Mouse (Mus musculus) stomach, embryonic 16.5 days (tissue): ENCODE results near the gene Unc13a. TPM values are rescaled to one million over a fixed set of nuclear protein-coding genes. Genes with fewer than 3 reads are reported as not detected.

Experiments
- ATAC-seq: fragments of 200-750 bp; cut with Nextera tagmentation; 2 replicates; pipeline ENCODE4 v1.8.0; 2017; ENCODE audit warnings: moderate number of reproducible peaks, moderate TSS enrichment; ENCODE audit not compliant: insufficient read depth, low FRiP score
- H3K27ac ChIP-seq: fragments of 300-500 bp; sonication (generic); 2 replicates; pipeline ENCODE4 v1.5.1; 2014; ENCODE audit warnings: low read length
- H3K27me3 ChIP-seq: fragments of 300-500 bp; sonication (generic); 2 replicates; pipeline ENCODE4 v1.6.1; 2014; ENCODE audit warnings: low read length, control low read depth, mixed read lengths; ENCODE audit not compliant: control insufficient read depth, insufficient read depth
- H3K36me3 ChIP-seq: fragments of 300-500 bp; sonication (generic); 2 replicates; pipeline ENCODE4 v1.6.1; 2014; ENCODE audit warnings: low read length; ENCODE audit not compliant: control insufficient read depth, insufficient read depth
- H3K4me1 ChIP-seq: fragments of 300-500 bp; sonication (generic); 2 replicates; pipeline ENCODE4 v1.6.1; 2014; ENCODE audit warnings: low read length, control low read depth, mixed read lengths; ENCODE audit not compliant: control insufficient read depth, insufficient read depth
- H3K4me2 ChIP-seq: fragments of 300-500 bp; sonication (generic); 2 replicates; pipeline ENCODE4 v1.6.1; 2014; ENCODE audit warnings: low read depth, low read length, mixed read lengths
- H3K4me3 ChIP-seq: fragments of 300-500 bp; sonication (generic); replicated peaks from 2 replicates; pipeline ENCODE4 v1.5.1; 2014; ENCODE audit warnings: mild to moderate bottlenecking, low read length
- H3K9ac ChIP-seq: fragments of 300-500 bp; sonication (generic); 2 replicates; pipeline ENCODE4 v1.6.1; 2014; ENCODE audit warnings: low read length
- H3K9me3 ChIP-seq: fragments of 300-500 bp; sonication (generic); replicated peaks from 2 replicates; pipeline ENCODE4 v1.6.1; 2016; ENCODE audit warnings: low read length, control low read depth; ENCODE audit not compliant: control insufficient read depth
- WGBS: fragments of 180-500 bp; shearing (Covaris S2); extraction: QIAGEN DNeasy Blood & Tissue Kit; methylation state at CpG from one replicate; pipeline ENCODE4 v1.1.7; 2014; 5-methylcytosine and 5-hydroxymethylcytosine counted together
- polyA plus RNA-seq: library from polyadenylated mRNA; unstranded; fragments of >200 nt; fragmentation: Nextera tagmentation; extraction: Ambion mirVana; gene quantifications from 2 replicates; pipeline ENCODE4 v1.2.1, GENCODE M21; 2015

Unc13a gene
- polyA plus RNA-seq, 1 experiment from 2014 or later: 1.2 TPM

GRCm38 (mm10) chr8:71672168-71672735, 695 bp upstream of the Unc13a start:
- H3K4me3 ChIP-seq: peak overlapping the region; percentile 56
- WGBS: 63% methylated on average over 6 of the region's 6 CpGs
- H3K36me3 ChIP-seq: no peaks in the 10 kb centered on the region
- peak overlapping the region; percentile 98 for H3K4me2 ChIP-seq
- no peaks in the 10 kb centered on the region for H3K9me3 ChIP-seq
- H3K4me1 ChIP-seq: peaks cover 19% of the 10 kb centered on the region
- peak overlapping the region; percentile 67; the same call in 1 of the 2 replicates for H3K9ac ChIP-seq
- H3K27me3 ChIP-seq: peaks cover 14% of the 10 kb centered on the region
- H3K27ac ChIP-seq: no peak overlapping the region
- ATAC-seq: no peak

- Histone ChIP-seq H3K27ac (no peak overlapping the region), H3K9me3 (no peaks in the 10 kb centered on the region), H3K36me3 (no peaks in the 10 kb centered on the region), H3K9ac (peak overlapping the region; percentile 46), H3K4me3 (peak overlapping the region; percentile 56), H3K4me2 (peak overlapping the region; percentile 98), H3K27me3 (peaks cover 14% of the 10 kb centered on the region), H3K4me1 (peaks cover 22% of the 10 kb centered on the region)
- peak; percentile 12; the same call in 1 of the 2 replicates for ATAC-seq
- under 1% methylated on average over 59 of the region's 64 CpGs for WGBS
Measured at GRCm38 (mm10) chr8:71670621-71671548, 672 bp downstream of the Unc13a start.

GRCm38 (mm10) chr8:71670198-71670597, 1.4 kb downstream of the Unc13a start:
- Histone ChIP-seq H3K27me3 (peaks cover 14% of the 10 kb centered on the region), H3K4me1 (peaks cover 27% of the 10 kb centered on the region), H3K36me3 (no peaks in the 10 kb centered on the region), H3K4me3 (peak overlapping the region; percentile 56), H3K9me3 (no peaks in the 10 kb centered on the region), H3K27ac (no peak overlapping the region), H3K4me2 (peak overlapping the region; percentile 98), H3K9ac (peak overlapping the region; percentile 46)
- WGBS: 15% methylated on average over 12 of the region's 12 CpGs
- no peak for ATAC-seq

DNA sequence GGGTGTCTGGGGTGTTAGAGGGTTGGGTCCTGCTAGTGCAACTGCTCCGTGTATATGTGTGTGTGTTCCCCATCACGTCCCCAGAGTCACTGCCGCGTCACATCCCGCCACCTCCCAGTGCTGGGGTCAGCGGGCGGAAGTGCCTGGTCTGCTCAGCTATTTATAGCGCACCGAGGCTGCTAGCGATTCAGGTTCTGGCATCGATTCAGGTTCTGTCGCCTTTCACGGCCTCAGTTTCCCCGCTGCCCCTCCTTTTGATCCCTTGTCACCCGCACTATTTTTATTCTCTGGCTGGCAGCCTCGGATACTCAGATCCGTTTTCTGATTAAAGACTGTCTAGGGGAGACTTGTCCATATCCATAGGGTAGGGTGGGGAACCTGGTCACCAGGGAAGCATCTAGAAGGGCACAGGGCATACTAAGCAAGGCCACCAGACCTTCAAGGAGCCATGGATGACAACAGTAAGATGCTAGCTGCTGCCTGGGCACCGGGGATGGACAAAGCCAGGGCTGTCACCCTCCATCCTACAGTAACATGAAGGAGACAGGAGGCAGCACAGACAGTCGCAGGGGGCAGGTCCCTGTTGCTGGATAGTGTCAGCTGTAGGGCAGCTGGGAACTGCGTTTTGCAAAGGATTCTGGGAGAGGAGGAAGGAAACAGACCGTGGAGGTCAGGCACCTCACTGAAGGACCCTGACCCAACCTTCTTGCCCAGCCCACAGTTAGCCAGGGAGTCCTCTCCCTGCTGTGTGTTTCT, 3.2 kb downstream of the Unc13a start:
- peaks cover 14% of the 10 kb centered on the region for H3K27me3 ChIP-seq
- ATAC-seq: no peak; the same call in 1 of the 2 replicates
- peaks cover 27% of the 10 kb centered on the region for H3K4me1 ChIP-seq
- no peaks in the 10 kb centered on the region for H3K9me3 ChIP-seq
- H3K27ac ChIP-seq: no peak overlapping the region
- H3K4me3 ChIP-seq: 0 out of 2 replicates have a peak overlapping the region, but pooled peaks have one; percentile 15
- no peak overlapping the region; the same call in 1 of the 2 replicates for H3K9ac ChIP-seq
- 1% methylated on average over 21 of the region's 21 CpGs for WGBS
- peak overlapping the region; percentile 50 for H3K4me2 ChIP-seq
- no peaks in the 10 kb centered on the region for H3K36me3 ChIP-seq

DNA sequence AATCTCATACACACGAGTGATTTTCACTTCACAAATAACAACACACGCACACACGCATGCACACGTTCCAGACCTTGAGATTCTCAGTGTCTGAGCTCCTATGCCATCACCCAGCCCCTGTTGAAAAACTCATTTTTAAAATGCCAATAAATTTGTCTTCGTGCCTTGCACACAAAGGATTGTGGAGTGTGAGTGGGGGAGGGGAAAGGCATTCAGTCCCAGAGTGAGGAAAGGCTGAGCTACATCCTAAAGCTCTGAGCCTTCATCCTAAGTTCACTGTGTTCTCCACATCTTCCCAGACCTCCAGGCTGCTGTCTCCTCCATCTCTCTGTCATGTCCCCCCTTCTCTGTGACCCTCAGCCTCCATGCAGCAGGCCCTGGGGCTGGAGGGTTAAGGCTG, 4.3 kb downstream of the Unc13a start:
- Histone ChIP-seq H3K27me3 (peaks cover 12% of the 10 kb centered on the region), H3K4me2 (no peak overlapping the region), H3K9ac (peak overlapping the region; percentile 35), H3K9me3 (no peaks in the 10 kb centered on the region), H3K4me3 (no peak overlapping the region), H3K27ac (no peak overlapping the region), H3K4me1 (peaks cover 27% of the 10 kb centered on the region), H3K36me3 (no peaks in the 10 kb centered on the region)
- 56% methylated on average over 5 of the region's 5 CpGs for WGBS
- no peak for ATAC-seq

DNA sequence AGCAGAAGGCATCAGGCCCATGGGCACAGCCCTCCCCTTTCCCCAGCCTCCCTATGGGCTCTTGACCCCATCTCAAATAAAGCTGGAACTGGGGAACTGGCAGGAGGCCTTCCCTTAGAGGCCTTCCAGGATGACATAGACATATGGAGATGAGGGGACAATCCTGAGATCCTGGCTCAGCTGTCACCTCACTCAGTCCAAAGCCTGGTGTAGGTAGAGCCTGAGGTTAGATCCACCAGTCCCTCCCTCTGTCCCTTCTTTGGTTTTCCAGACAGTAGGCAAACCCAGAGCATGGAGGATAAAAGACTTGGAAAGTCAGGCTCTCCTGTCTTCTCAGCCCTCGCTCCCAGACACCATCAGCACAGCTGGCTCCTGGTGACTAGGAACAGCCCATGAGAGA, 4.7 kb downstream of the Unc13a start:
- Histone ChIP-seq H3K4me3 (no peak overlapping the region), H3K9me3 (no peaks in the 10 kb centered on the region), H3K4me2 (no peak overlapping the region), H3K27me3 (peaks cover 12% of the 10 kb centered on the region), H3K4me1 (peaks cover 27% of the 10 kb centered on the region), H3K36me3 (no peaks in the 10 kb centered on the region), H3K27ac (no peak overlapping the region), H3K9ac (no peak overlapping the region)
- ATAC-seq: no peak
- WGBS: 24% methylated on average over 1 of the region's 1 CpGs

DNA sequence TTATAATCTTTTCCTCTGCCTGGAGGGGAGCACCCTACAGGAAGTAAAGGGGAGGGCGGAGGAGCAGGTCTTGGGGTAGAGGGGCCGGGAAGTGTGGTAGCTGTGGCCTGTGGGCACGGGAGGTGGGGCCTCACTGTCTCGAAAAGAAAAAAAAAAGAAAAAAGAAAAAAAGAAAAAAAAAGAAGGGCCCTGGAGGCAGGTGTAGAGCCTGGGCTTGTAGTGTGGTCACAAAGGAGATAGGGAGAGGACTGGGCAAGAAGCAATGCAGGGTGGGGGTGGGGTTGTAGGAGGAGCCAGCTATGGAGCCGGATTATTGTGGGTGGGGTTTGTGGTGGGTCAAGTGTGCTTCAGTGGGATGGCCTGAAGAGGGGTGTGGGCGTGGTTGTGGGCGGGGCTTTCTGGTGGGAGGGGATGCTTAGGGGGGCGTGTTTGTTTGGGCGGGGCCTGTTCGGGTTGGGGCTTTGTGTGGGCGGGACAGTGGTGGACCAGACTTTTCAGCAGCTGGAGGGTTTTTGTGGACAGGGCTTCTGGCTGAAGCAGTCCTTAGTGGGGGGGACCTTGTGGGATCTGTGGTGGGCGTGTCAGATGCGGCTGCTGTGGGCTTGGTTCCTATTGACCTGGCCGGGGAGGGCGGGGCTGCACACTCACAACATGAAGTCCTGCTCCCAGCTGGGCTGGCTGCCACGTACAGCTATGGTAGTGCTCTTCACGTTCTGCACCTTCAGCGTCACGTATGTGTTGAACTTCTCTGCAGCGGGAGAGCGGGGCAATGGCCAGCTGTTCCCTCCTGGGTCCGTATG, 6.0 kb downstream of the Unc13a start:
- H3K36me3 ChIP-seq: no peaks in the 10 kb centered on the region
- H3K4me3 ChIP-seq: peak overlapping the region; percentile 30
- peaks cover 12% of the 10 kb centered on the region for H3K27me3 ChIP-seq
- H3K4me1 ChIP-seq: peaks cover 21% of the 10 kb centered on the region
- peak; percentile 82 for ATAC-seq
- peak overlapping the region; percentile 57 for H3K4me2 ChIP-seq
- WGBS: 3% methylated on average over 22 of the region's 22 CpGs
- no peak overlapping the region for H3K27ac ChIP-seq
- no peak overlapping the region; the same call in 1 of the 2 replicates for H3K9ac ChIP-seq
- H3K9me3 ChIP-seq: no peaks in the 10 kb centered on the region

DNA sequence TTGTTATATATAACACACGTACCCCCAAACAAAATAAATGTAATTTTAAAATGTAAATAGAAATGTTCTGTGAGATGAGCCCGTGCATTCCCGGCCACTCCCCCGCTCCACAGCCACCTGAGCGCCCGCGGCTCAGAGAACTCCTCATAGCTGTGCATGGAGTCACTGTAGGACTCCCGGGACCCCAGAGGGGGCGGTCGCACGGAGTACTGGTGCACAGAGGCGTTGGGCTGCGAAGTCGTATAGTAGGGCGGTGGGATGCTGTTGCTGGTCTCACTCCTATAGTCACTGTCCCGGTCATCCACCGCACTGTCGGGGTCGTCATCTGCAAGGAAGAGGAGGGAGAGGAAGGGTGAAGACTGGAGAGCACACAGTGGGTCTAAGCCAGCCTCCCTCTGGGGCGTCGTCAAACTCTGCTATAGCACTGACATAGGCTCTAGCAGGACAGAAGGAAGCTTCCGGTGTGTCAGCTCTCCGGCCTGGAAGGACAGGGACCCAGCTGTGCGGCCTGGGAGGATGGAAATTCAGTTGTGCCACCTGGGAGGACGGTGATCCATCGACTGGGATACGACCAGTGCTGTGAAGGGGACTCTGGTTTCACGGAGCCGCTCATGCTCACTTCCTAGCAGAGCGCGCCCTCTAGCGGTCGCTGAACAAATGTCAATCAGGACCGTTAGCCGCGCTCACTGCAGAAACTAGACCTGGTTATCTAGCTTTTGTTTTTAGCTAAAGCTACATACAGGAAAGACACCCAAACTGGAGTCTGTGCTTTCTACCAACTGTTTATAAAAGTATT, 11.0 kb downstream of the Unc13a start:
- peaks cover 2% of the 10 kb centered on the region; the same call in 1 of the 2 replicates for H3K4me1 ChIP-seq
- H3K9ac ChIP-seq: no peak overlapping the region
- no peaks in the 10 kb centered on the region for H3K36me3 ChIP-seq
- no peaks in the 10 kb centered on the region for H3K9me3 ChIP-seq
- H3K27me3 ChIP-seq: peaks cover 41% of the 10 kb centered on the region
- H3K27ac ChIP-seq: no peak overlapping the region
- no peak overlapping the region for H3K4me2 ChIP-seq
- no peak; the same call in 1 of the 2 replicates for ATAC-seq
- 9% methylated on average over 36 of the region's 36 CpGs for WGBS
- H3K4me3 ChIP-seq: no peak overlapping the region
